Mouse (Mus musculus): ENCODE data around the gene Samd4b.

DNA sequence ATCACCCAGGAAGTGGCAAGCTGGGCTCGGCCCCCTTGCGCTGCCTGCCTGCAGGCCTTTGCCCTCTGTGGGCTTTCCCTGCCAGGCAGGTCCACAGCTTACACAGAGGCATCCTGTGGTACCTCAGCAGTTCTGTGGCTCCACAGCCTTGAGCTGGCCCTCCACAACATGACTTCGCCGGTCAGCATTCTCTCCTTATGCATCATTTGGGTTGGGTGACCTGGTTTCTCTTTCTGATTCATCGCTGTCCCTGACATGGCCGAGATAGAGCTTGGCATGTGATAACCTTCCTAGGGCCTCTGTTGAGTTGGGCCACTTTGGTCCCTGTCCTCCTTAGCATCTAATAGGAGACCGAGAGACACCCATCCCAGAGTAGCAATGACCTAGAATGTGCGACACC is 8.0 kb upstream of the Samd4b start:
- no peak for TF ChIP-seq CTCF (IDR thresholded peaks at IDR 0.05; ENCODE audit: low read depth, low read length)
- TF ChIP-seq GATA2 (IDR thresholded peaks at IDR 0.05; ENCODE audit: borderline replicate concordance, low read depth, low read length), result no peak
- no peak for TF ChIP-seq GATA1 (IDR thresholded peaks at IDR 0.05; ENCODE audit: borderline replicate concordance, low read length)
